Mouse (Mus musculus): Measurements from ENCODE around the gene Vmn1r196. TPM values are rescaled to one million over a fixed set of nuclear protein-coding genes. Genes with fewer than 3 reads are reported as not detected.
"Not testable (repeated sequence)": the region's sequence is repeated elsewhere in the genome, so short reads cannot be mapped to it uniquely, and the experiment has no call there.

Vmn1r196 gene
- polyA plus RNA-seq (2012; rRNA removed) (not detected in 2 replicates), polyA plus RNA-seq (2014; fragmentation: Nextera tagmentation; extraction: Ambion mirVana) (not detected in 2 replicates)

DNA sequence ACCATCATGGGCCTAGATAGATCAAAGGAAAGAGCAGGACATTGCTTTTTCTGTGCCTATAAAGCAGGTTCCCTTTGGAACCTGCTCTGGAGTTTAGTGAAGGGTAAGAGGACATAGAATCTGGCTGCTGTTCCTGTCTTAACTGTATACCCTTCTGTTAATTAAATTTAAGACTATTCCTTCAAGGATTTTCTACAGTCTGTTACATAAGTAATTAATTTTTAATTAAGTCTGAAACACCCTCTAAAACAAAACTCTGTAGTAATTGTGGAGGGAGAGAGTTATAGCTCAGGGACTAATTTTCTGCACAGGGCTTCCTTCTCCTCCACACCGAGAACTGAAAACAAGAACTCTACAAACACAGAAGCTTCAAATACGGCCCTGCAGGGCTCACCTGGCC, at the start of gene Vmn1r196:
Vmn1r196 (plus strand) TSS at position 301 of the 400 bp plus-strand sequence.
- Histone ChIP-seq H3K4me2 (replicated peaks; ENCODE audit: low read depth, low read length, severe bottlenecking) (no peak within 1 kb of the TSS), H3K36me3 (ENCODE audit: control insufficient read depth, insufficient read depth, low read length) (no peaks in the 10 kb centered on the region), H3K27ac (replicated peaks; ENCODE audit: low read depth, low read length) (no peak within 1 kb of the TSS), H3K27me3 (ENCODE audit: control insufficient read depth, insufficient read depth, low read length) (no peaks in the 10 kb centered on the region), H3K9me3 (ENCODE audit: control insufficient read depth, low read length) (no peaks in the 10 kb centered on the region), H3K4me1 (ENCODE audit: control insufficient read depth, insufficient read depth, low read length) (no peaks in the 10 kb centered on the region), H3K4me3 (replicated peaks; ENCODE audit: low read length) (no peak within 1 kb of the TSS), H3K9ac (ENCODE audit: low read depth, low read length, severe bottlenecking) (no peak within 1 kb of the TSS)
- TF ChIP-seq POLR2A (IDR thresholded peaks at IDR 0.05; ENCODE audit: borderline replicate concordance, extremely low read depth, insufficient read depth, insufficient read length) = no peak
- no peak for DNase-seq (ENCODE audit: low spot score)
- WGBS = 40% methylated on average over 2 of the region's 2 CpGs
- no peak for ATAC-seq (ENCODE audit: low FRiP score, low read depth)

DNA sequence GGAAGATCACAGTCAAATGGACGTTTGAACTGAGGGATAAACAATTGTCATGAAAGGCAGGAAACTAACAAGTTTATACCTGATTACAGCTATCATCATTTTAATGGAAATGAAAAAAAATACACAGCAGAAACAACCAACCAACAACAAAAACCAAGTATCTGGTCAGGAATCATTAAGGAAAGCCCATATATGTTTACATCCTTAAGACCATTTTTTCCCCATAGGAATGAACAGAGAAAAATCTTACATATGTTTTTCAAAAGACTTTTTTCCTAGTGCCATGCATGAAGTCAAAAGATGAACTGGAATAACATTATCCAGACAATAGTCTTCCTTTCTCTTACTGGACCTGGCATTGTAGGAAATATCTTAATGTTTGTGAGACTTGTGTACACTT, 45.8 kb upstream of the Vmn1r196 start, which contains the start of gene Vmn1r194:
Vmn1r194 (plus strand) TSS at position 301 of the 400 bp plus-strand sequence.
- Histone ChIP-seq H3K4me2 (replicated peaks; ENCODE audit: low read depth, low read length, severe bottlenecking) (no peak within 1 kb of the TSS), H3K36me3 (ENCODE audit: control insufficient read depth, insufficient read depth, low read length) (no peaks in the 10 kb centered on the region), H3K4me3 (replicated peaks; ENCODE audit: low read length) (no peak within 1 kb of the TSS), H3K9me3 (ENCODE audit: control insufficient read depth, low read length) (no peaks in the 10 kb centered on the region), H3K4me1 (ENCODE audit: control insufficient read depth, insufficient read depth, low read length) (no peaks in the 10 kb centered on the region), H3K27ac (replicated peaks; ENCODE audit: low read depth, low read length) (no peak within 1 kb of the TSS), H3K9ac (ENCODE audit: low read depth, low read length, severe bottlenecking) (no peak within 1 kb of the TSS), H3K27me3 (ENCODE audit: control insufficient read depth, insufficient read depth, low read length) (no peaks in the 10 kb centered on the region)
- WGBS = 32% methylated on average over 1 of the region's 1 CpGs
- no peak for DNase-seq (ENCODE audit: low spot score)
- ATAC-seq (ENCODE audit: low FRiP score, low read depth) = no peak
- no peak for TF ChIP-seq POLR2A (IDR thresholded peaks at IDR 0.05; ENCODE audit: borderline replicate concordance, extremely low read depth, insufficient read depth, insufficient read length)

DNA sequence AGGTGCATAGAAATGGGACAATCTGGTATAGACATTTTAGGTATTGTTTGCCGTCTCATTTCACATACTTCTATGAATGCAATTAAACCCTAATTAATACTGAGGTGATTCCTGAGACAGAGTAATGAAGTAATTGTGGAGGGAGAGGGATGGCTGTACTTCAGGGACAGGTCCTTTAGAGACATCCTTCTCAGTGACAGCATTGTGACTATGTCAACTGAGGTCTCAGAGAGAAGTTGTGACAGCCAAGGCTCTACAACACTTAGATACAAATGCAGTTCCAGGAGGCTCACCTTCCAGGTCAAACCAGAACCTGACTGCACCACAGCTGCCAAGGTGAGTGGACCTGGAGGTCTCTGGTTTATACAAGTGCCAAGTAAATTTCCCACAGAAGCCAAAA, 19.5 kb upstream of the Vmn1r196 start, which contains the start of gene Vmn1r195:
Vmn1r195 (plus strand) TSS at position 301 of the 400 bp plus-strand sequence.
- not testable (repeated sequence) for H3K36me3 ChIP-seq (ENCODE audit: control insufficient read depth, insufficient read depth, low read length); H3K4me2 ChIP-seq (replicated peaks; ENCODE audit: low read depth, low read length, severe bottlenecking); H3K27me3 ChIP-seq (ENCODE audit: control insufficient read depth, insufficient read depth, low read length); H3K4me1 ChIP-seq (ENCODE audit: control insufficient read depth, insufficient read depth, low read length); H3K4me3 ChIP-seq (replicated peaks; ENCODE audit: low read length); H3K27ac ChIP-seq (replicated peaks; ENCODE audit: low read depth, low read length); DNase-seq (ENCODE audit: low spot score); ATAC-seq (ENCODE audit: low FRiP score, low read depth); H3K9ac ChIP-seq (ENCODE audit: low read depth, low read length, severe bottlenecking); H3K9me3 ChIP-seq (ENCODE audit: control insufficient read depth, low read length)
- 77% methylated on average over 1 of the region's 1 CpGs for WGBS

DNA sequence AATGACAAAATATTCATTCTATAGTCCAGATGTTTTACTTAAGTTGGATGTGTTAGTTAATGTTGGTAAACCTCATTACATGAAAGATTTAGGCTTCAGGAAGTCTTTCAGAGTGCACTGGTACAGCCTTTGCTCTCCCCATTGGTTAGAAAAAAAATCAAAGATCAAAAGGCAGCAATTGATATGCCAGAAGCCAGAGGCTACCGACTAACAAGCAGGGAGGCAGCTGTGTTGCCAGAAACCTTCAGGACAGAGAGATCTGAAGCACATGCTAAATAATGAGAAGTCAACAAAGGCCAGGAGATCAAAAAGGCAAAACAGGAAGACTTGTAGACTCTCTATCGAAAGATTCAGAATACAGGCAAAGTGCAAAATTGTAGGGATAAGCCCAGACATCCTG, 18.0 kb upstream of the Vmn1r196 start:
- Histone ChIP-seq H3K4me3 (replicated peaks; ENCODE audit: low read length) (no peak overlapping the region), H3K9me3 (ENCODE audit: control insufficient read depth, low read length) (no peaks in the 10 kb centered on the region), H3K36me3 (ENCODE audit: control insufficient read depth, insufficient read depth, low read length) (no peaks in the 10 kb centered on the region), H3K9ac (ENCODE audit: low read depth, low read length, severe bottlenecking) (no peak overlapping the region), H3K4me2 (replicated peaks; ENCODE audit: low read depth, low read length, severe bottlenecking) (no peak overlapping the region), H3K4me1 (ENCODE audit: control insufficient read depth, insufficient read depth, low read length) (no peaks in the 10 kb centered on the region), H3K27ac (replicated peaks; ENCODE audit: low read depth, low read length) (no peak overlapping the region), H3K27me3 (ENCODE audit: control insufficient read depth, insufficient read depth, low read length) (no peaks in the 10 kb centered on the region)
- DNase-seq (ENCODE audit: low spot score) = no peak
- WGBS = 10% methylated on average over 2 of the region's 2 CpGs
- no peak for TF ChIP-seq POLR2A (IDR thresholded peaks at IDR 0.05; ENCODE audit: borderline replicate concordance, extremely low read depth, insufficient read depth, insufficient read length)
- no peak for ATAC-seq (ENCODE audit: low FRiP score, low read depth)

DNA sequence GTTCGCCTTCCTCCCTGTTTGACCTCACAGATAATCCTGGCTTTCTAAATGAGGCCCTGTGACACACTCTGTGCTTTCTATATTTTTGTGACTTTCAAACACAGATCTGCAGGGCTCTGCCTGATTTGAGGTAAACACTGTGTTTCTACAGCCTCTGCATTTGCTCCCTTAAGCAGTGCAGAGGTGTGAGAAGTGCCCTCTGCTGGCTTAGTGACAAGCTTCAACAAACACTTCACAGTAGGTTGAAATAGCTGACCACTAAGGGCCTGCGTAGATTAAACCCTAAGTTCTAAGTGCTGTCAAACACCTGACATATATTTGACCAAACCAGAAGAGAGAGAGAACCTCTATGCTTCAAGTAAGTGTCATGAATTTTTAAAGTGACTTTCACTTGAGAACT, 5.1 kb upstream of the Vmn1r196 start:
- Histone ChIP-seq H3K36me3 (ENCODE audit: control insufficient read depth, insufficient read depth, low read length) (no peaks in the 10 kb centered on the region), H3K27me3 (ENCODE audit: control insufficient read depth, insufficient read depth, low read length) (no peaks in the 10 kb centered on the region), H3K9ac (ENCODE audit: low read depth, low read length, severe bottlenecking) (no peak overlapping the region), H3K4me2 (replicated peaks; ENCODE audit: low read depth, low read length, severe bottlenecking) (no peak overlapping the region), H3K4me1 (ENCODE audit: control insufficient read depth, insufficient read depth, low read length) (no peaks in the 10 kb centered on the region), H3K4me3 (replicated peaks; ENCODE audit: low read length) (no peak overlapping the region), H3K9me3 (ENCODE audit: control insufficient read depth, low read length) (no peaks in the 10 kb centered on the region), H3K27ac (replicated peaks; ENCODE audit: low read depth, low read length) (no peak overlapping the region)
- no peak for ATAC-seq (ENCODE audit: low FRiP score, low read depth)
- TF ChIP-seq POLR2A (IDR thresholded peaks at IDR 0.05; ENCODE audit: borderline replicate concordance, extremely low read depth, insufficient read depth, insufficient read length) = no peak
- no peak for DNase-seq (ENCODE audit: low spot score)
- WGBS = 59% methylated on average over 2 of the region's 2 CpGs

DNA sequence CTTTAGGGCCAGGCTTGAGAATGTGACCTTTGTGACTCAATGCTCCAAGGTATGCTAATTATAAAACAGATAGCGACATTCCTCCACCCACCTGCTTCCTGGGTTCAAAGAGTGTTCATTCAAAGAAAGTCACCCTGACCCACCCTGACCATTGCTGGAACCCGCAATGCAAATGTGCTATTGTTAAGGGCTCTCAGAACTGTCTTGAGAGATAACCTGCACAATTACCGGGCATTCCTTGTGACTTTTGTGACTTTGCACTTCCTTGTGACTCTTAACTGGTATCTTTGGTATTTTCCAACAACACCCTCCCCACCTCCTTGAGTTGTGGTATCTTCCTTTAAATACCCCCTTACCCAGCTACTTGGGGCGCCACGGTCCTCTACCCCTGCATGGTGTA, 18.4 kb downstream of the Vmn1r196 start:
- not testable (repeated sequence) for DNase-seq (ENCODE audit: low spot score); ATAC-seq (ENCODE audit: low FRiP score, low read depth); H3K9me3 ChIP-seq (ENCODE audit: control insufficient read depth, low read length); H3K36me3 ChIP-seq (ENCODE audit: control insufficient read depth, insufficient read depth, low read length); H3K4me3 ChIP-seq (replicated peaks; ENCODE audit: low read length); H3K27me3 ChIP-seq (ENCODE audit: control insufficient read depth, insufficient read depth, low read length); H3K4me1 ChIP-seq (ENCODE audit: control insufficient read depth, insufficient read depth, low read length); H3K9ac ChIP-seq (ENCODE audit: low read depth, low read length, severe bottlenecking); H3K27ac ChIP-seq (replicated peaks; ENCODE audit: low read depth, low read length); H3K4me2 ChIP-seq (replicated peaks; ENCODE audit: low read depth, low read length, severe bottlenecking)
- 87% methylated on average over 5 of the region's 5 CpGs for WGBS
